ENCODE assay signal across 8 mouse cellular contexts in the genomic region with DNA sequence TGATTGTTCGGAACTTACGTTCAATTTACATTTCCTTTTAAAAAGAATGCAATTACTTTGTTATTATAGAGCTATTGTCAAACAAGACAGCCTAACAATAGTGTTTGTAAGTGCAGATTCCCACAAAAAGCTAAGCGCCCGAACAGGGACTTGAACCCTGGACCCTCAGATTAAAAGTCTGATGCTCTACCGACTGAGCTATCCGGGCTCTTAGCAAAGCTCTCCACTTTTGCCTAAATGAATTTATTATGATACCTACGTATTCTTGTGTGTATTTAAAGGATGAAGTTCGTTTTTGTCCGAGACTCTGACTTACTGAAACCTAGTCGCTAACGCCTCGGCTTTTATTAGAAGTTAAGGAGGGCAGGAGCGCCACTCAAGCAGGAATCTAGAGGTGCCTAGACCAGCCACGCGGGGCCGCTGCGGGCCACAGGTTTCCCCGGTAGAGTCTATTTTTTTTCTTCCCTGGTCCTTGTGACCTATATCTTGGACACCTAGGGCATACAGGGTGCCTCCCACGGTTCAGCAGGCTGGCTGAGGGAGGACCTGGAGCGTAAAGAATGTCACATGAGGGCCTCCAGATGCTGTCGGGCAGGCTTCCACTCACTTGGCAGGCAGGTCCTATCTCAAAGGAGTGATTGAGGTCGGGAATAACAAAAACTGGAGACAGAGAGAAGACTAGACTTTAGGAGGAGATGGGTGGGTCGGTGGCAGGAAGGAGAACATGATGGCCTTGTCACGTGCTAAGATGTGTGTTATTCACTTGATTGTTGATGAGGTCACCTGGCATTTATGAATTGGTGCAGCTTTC. TPM values are rescaled to one million over a fixed set of nuclear protein-coding genes. Genes with fewer than 3 reads are reported as not detected.
DNase-seq lines count a peak whose midpoint lies in the region; ATAC-seq and TF ChIP-seq lines count a peak whose summit lies in the region.

No protein-coding gene starts in this region.

- H3K4me1 ChIP-seq in forebrain, postnatal 0 days (ENCODE audit: insufficient read depth), result peaks cover 8% of the 10 kb centered on the region
- H3K4me1 ChIP-seq in hindbrain, embryonic 13.5 days (replicated peaks), result peaks cover 40% of the 10 kb centered on the region

- H3K9me3 ChIP-seq in forebrain, postnatal 0 days (ENCODE audit: low read length), result no peaks in the 10 kb centered on the region
- H3K9me3 ChIP-seq in hindbrain, embryonic 13.5 days, result no peaks in the 10 kb centered on the region

- TF ChIP-seq CTCF in forebrain, postnatal 0 days (IDR thresholded peaks at IDR 0.05; ENCODE audit: low read depth), result peak; percentile 55

- peak; percentile 50 for ATAC-seq in forebrain, postnatal 0 days
- ATAC-seq in hindbrain, embryonic 13.5 days (ENCODE audit: low FRiP score), result peak; percentile 22

- H3K4me3 ChIP-seq in forebrain, postnatal 0 days (ENCODE audit: low read depth, low read length), result peak overlapping the region; percentile 56
- H3K4me3 ChIP-seq in hindbrain, embryonic 13.5 days, result peak overlapping the region; percentile 51

- H3K36me3 ChIP-seq in forebrain, postnatal 0 days (ENCODE audit: insufficient read depth), result no peaks in the 10 kb centered on the region
- no peaks in the 10 kb centered on the region for H3K36me3 ChIP-seq in hindbrain, embryonic 13.5 days

- peak overlapping the region; percentile 62 for H3K4me2 ChIP-seq in forebrain, postnatal 0 days (ENCODE audit: low read depth)
- peak overlapping the region; percentile 73 for H3K4me2 ChIP-seq in hindbrain, embryonic 13.5 days

- peak overlapping the region; percentile 59 for H3K9ac ChIP-seq in forebrain, postnatal 0 days
- peak overlapping the region; percentile 70 for H3K9ac ChIP-seq in hindbrain, embryonic 13.5 days

- no peaks in the 10 kb centered on the region for H3K27me3 ChIP-seq in forebrain, postnatal 0 days (ENCODE audit: insufficient read depth, low read length)
- peaks cover 44% of the 10 kb centered on the region for H3K27me3 ChIP-seq in hindbrain, embryonic 13.5 days

- peak overlapping the region; percentile 85 for H3K27ac ChIP-seq in forebrain, postnatal 0 days (ENCODE audit: low read depth, low read length)
- peak overlapping the region; percentile 63 for H3K27ac ChIP-seq in hindbrain, embryonic 13.5 days

- DNase-seq in MN1 (ENCODE audit: low spot score), result peak; percentile 96
- DNase-seq in cerebellum, adult 18-20 months, result peak; percentile 86 to 87
- DNase-seq in forebrain, postnatal 0 days, result peak; percentile 95
- peak; percentile 70 to 79 for DNase-seq in layer of hippocampus, postnatal 25 days (ENCODE audit: extremely low spot score in 1 of 2, low spot score in 1 of 2)
- DNase-seq in lung, postnatal 25 days (ENCODE audit: low spot score), result peak; percentile 90
- peak; percentile 78 for DNase-seq in retina, postnatal 7 days (ENCODE audit: low read depth, low spot score)
- peak; percentile 73 for DNase-seq in urinary bladder, adult 2 months (ENCODE audit: low spot score)

- WGBS in forebrain, postnatal 0 days, result 1% methylated on average over 24 of the region's 24 CpGs
- under 1% methylated on average over 24 of the region's 24 CpGs for WGBS in hindbrain, embryonic 13.5 days

RNA-seq across cellular contexts. Expression of gene Aloxe3, which starts 0.5 kb away (rescaled TPM):
- 10.0 and 11.6 TPM in 2 replicates for total RNA-seq in forebrain, postnatal 0 days (2014; rRNA removed)
- 8.5 and 14.9 TPM in 2 replicates for polyA plus RNA-seq in forebrain, postnatal 0 days (2015; fragmentation: Nextera tagmentation; extraction: Ambion mirVana)
- polyA plus RNA-seq in hindbrain, embryonic 13.5 days (2015; fragmentation: Nextera tagmentation; extraction: Ambion mirVana), result 0.71 and 1.3 TPM in 2 replicates
- 1 to 10 TPM; 5.2 to 6.8 TPM for total RNA-seq in layer of hippocampus, postnatal 25 days (2021)
- polyA plus RNA-seq in urinary bladder, adult 2 months (2012; rRNA removed), result 4.2 and 5.4 TPM in 2 replicates

RNA-seq across cellular contexts. Expression of gene 9130213A22Rik, which starts 2.9 kb away (rescaled TPM):
- total RNA-seq in forebrain, postnatal 0 days (2014; rRNA removed), result 0.23 and 0.62 TPM in 2 replicates
- polyA plus RNA-seq in forebrain, postnatal 0 days (2015; fragmentation: Nextera tagmentation; extraction: Ambion mirVana), result 0.58 and 0.69 TPM in 2 replicates
- polyA plus RNA-seq in hindbrain, embryonic 13.5 days (2015; fragmentation: Nextera tagmentation; extraction: Ambion mirVana), result 0.13 and 0.25 TPM in 2 replicates
- under 1 TPM; 0.68 to 0.89 TPM for total RNA-seq in layer of hippocampus, postnatal 25 days (2021)
- polyA plus RNA-seq in urinary bladder, adult 2 months (2012; rRNA removed), result 0.74 and 0.78 TPM in 2 replicates

RNA-seq across cellular contexts. Expression of gene Hes7, which starts 5.0 kb away (rescaled TPM):
- 1.2 and 1.6 TPM in 2 replicates for total RNA-seq in forebrain, postnatal 0 days (2014; rRNA removed)
- 1.1 and 1.3 TPM in 2 replicates for polyA plus RNA-seq in forebrain, postnatal 0 days (2015; fragmentation: Nextera tagmentation; extraction: Ambion mirVana)
- 0.26 and 0.35 TPM in 2 replicates for polyA plus RNA-seq in hindbrain, embryonic 13.5 days (2015; fragmentation: Nextera tagmentation; extraction: Ambion mirVana)
- under 1 TPM; 0.80 to 0.96 TPM for total RNA-seq in layer of hippocampus, postnatal 25 days (2021)
- polyA plus RNA-seq in urinary bladder, adult 2 months (2012; rRNA removed), result 0.24 and 0.37 TPM in 2 replicates

RNA-seq across cellular contexts. Expression of gene Per1, which starts 30.2 kb away (rescaled TPM):
- total RNA-seq in forebrain, postnatal 0 days (2014; rRNA removed), result 16.5 and 38.3 TPM in 2 replicates
- polyA plus RNA-seq in forebrain, postnatal 0 days (2015; fragmentation: Nextera tagmentation; extraction: Ambion mirVana), result 15.2 and 16.7 TPM in 2 replicates
- polyA plus RNA-seq in hindbrain, embryonic 13.5 days (2015; fragmentation: Nextera tagmentation; extraction: Ambion mirVana), result 7.4 and 9.4 TPM in 2 replicates
- 10 to 100 TPM; 70.1 to 89.0 TPM for total RNA-seq in layer of hippocampus, postnatal 25 days (2021)
- polyA plus RNA-seq in urinary bladder, adult 2 months (2012; rRNA removed), result 26.8 and 28.5 TPM in 2 replicates

RNA-seq across cellular contexts. Expression of gene Alox12b, which starts 31.5 kb away (rescaled TPM):
- total RNA-seq in forebrain, postnatal 0 days (2014; rRNA removed), result 0.19 and 0.38 TPM in 2 replicates
- 0.15 and 0.46 TPM in 2 replicates for polyA plus RNA-seq in forebrain, postnatal 0 days (2015; fragmentation: Nextera tagmentation; extraction: Ambion mirVana)
- 0.29 and 0.31 TPM in 2 replicates for polyA plus RNA-seq in hindbrain, embryonic 13.5 days (2015; fragmentation: Nextera tagmentation; extraction: Ambion mirVana)
- 1 to 10 TPM; 4.0 to 7.2 TPM for total RNA-seq in layer of hippocampus, postnatal 25 days (2021)
- polyA plus RNA-seq in urinary bladder, adult 2 months (2012; rRNA removed), result 0.03 TPM in 1 of 2 replicates, not detected in the other

Comparison
In these comparisons a context has a peak if more than half of its experiments do, and no peak if none do; other contexts are left out.
1. Peak in every context shown above with its lines: DNase-seq, ATAC-seq, H3K4me3 ChIP-seq and H3K27ac ChIP-seq.